Mouse (Mus musculus) lung, postnatal 14 days (tissue): ENCODE data around the gene Hebp2.

ENCODE experiments used
- DNase-seq: peaks from one replicate; pipeline ENCODE4 v3.0.0; 2021

Hebp2 gene

DNA sequence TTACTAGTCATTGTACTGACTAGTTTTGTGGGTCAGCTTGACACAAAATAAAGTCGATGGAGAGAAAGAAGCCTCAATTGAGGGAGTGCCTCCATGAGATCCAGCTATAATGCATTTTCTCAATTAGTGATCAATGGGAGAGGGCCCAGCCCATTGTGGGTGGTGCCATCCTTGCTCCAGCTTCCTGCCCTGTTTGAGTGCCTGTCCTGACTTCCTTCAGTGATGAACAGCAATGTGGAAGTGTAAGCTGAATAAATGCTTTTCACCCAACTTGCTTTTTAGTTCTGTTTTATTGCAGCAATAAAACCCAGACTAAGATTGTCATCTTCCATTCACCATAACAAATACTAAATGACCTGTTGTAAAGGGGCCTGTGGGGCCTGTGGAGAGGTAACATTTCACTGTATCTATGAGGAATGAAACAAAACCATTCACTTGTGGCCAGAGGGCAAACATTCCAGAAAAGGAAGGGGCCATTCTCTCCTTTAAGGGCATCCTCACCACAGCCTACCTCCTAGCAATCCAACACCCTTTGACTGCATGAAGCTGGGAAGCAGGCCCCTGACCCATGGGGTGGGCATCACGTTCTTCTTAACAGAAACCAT is 37.9 kb downstream of the Hebp2 start:
- DNase-seq = no peak

DNA sequence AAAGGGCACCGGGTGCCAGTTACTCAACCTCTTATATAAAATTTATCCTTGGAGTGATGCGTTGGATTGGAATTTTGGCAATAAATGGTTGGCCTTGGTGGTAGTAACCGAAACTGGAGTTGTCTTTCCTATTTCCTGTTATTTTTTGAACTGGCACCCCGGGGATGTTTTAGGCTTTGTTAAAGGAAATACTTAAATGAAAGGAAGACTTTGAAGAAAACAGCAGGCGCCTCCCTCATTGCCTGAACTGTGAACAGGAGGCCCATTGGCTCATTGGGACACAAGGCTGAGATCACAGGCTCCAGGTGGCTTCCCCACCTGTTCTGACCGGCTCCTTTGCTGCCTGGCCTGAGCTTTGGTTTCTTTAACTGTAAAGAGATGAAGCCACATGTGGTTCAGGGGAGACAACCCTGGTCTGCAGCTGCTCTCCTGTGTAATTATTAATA is 39.4 kb downstream of the Hebp2 start:
- no peak for DNase-seq

DNA sequence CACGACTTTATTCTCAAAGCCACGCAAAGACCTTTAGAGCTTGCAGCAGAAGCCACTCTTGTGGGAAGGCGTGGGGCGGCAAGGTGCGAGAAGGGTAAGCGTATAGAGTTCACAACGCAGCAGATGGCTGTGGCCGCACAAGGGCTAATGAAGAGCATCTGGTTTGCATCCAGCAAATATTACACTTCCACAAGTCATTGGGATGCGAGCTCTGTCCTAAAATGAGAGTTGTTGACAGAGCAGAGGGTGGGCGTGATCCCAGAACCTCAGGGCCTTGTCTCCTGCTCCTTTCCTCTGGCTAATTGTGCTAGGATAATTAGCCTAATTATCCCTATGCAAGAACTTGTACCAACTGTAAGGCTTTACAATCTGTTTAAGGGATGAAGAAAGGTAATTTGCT is 40.2 kb downstream of the Hebp2 start:
- DNase-seq = no peak

DNA sequence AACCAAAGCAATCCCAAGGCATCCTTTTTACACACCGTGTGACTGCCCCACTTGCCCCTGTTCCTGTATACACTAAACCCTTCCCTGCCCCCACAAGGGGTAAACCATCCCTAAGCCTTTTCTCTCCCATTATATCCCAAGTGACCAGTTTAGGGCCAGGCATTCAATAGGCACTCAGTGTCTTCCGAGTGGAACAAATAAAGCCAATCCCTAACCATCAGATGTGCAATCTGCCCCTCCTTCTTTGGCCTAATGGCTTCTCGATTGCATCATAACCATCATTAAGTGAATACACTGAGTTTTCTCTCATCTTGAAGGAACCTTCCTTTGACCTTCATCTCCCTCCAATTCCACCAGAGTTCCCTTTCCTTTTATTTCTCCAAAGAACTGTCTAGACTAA is 43.9 kb downstream of the Hebp2 start:
- no peak for DNase-seq

DNA sequence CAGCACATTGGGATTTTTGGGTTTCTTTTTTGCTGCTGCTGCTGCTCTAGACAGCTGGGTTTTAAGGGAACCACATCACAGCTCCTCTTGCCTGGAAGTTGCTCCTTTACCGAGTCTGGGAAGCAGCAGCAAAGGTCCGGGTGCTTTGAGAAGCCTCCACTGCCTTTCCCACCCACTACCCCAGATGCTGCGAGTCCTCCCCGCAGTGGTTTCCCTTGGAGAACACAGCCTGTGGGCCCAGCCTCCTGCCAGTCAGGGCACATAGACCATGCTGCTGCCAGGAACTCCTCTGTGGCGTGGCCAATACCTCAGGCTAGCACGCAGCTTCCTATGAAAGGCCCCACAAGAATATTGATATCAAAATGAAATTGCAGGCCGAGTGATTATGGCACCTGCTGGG is 48.8 kb downstream of the Hebp2 start:
- no peak for DNase-seq

DNA sequence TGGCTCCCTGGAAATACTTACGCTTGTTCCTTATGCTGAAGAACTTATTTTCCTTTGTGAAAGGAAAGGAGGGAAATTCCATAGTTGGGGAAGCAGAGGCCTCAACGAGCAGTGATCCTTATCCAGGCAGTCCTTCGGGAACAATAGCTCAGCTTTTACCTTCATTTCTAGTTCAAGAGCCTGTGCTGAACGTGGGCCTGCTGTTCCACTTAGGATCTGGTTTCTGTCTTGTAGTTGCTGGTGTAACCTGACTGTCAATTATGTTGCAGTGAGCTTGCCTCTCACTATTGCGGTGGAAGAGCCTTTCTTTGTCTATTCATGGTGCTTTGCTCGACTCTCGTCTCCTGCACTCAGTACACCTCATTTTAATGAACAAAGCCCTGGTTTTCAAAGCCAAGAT is 51.6 kb downstream of the Hebp2 start:
- DNase-seq = no peak

DNA sequence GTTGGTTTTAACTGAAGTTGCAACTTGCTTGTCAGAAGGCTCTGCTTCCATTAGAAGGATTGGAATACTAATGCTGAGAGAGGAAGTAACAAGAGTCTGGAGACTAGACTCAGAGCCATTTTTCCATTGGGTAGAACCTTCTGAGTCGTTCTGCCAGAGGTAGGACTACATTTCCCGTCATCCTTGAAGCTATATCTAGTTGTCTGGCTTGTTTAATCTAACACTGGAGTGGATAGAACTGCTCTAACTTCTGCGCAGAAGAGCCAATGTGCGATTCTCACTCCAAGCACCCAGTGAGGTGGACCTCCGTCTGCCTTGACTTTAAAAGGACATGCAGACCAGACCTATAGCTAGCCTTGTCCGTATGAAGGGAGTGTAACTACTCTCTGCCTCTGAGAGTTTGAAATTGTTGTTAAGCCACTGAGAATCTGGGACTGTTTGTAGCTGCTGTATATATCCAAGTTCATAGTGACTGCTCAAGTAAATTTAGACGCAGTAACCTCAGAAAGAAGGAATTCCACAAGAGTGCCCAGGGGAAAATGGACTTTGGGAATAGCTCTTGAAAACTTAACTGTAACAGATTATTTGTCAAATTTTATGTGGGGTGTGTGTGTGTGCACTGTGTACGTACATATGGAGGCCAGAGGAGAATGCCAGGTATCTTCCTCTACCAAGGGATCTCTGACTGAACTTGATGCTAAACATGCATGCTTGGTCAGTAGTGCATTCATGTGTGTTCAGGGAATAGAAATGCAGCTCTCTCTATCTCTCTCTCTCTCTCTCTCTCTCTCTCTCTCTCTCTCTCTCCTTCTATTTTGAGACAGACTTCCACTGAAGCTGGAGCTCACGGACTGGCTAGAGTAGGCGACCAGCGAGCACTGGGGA is 52.6 kb downstream of the Hebp2 start:
- DNase-seq = no peak

DNA sequence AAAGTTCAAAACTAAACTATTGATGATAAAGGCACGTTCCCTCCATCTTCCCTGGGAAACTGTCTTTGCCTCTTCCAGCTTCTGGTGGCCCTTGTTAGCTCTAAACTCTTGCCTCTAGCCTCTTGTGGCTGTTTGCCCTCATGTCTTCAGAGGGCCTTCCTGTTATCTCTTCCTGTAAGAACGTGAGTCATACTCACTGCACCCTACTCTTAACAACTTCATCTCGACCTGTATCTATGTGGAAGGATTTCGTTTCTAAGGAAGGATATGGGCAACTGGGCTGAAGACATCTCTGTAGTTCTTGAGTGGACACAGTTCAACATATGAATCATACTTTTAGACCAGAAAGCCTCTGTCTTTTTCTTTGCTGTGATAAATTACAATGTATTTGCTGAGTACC is 53.9 kb downstream of the Hebp2 start:
- DNase-seq = no peak

DNA sequence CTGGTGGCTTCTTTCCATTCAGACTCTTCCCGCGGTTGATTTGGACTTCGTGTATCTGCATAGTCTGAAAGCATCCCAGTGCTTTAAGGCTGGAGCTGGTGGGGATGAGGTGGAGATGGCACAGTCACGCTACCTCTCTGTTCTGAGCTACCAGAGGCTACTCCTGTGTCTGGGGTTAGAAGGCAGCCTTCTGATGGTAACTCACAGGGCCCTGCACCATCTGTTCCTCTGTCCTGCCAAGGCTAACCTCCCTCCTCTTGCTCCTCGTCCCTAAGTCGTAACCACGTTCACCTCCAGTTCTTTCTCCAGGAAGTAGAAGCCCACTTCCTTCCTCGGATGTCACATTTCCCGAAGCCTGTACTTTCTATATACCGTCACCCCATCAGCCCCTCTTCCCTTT is 55.9 kb downstream of the Hebp2 start:
- DNase-seq = no peak
